Mouse (Mus musculus) erythroblast, embryonic 14.5 days (primary cell): ENCODE measurements around the gene Tm4sf5. TPM values are rescaled to one million over a fixed set of nuclear protein-coding genes. Genes with fewer than 3 reads are reported as not detected.
"Not testable (repeated sequence)": the region's sequence is repeated elsewhere in the genome, so short reads cannot be mapped to it uniquely, and the experiment has no call there.

ENCODE experiments used
- H3K27me3 ChIP-seq: 2 replicates; pipeline ENCODE4 v1.6.1; 2012; ENCODE audit warnings: inconsistent platforms; ENCODE audit not compliant: control insufficient read depth
- H3K36me3 ChIP-seq: 2 replicates; pipeline ENCODE4 v1.6.1; 2012; ENCODE audit warnings: mild to moderate bottlenecking, inconsistent platforms; ENCODE audit not compliant: control insufficient read depth
- H3K4me1 ChIP-seq: 2 replicates; pipeline ENCODE4 v1.6.1; 2012; ENCODE audit warnings: inconsistent platforms; ENCODE audit not compliant: control insufficient read depth
- H3K4me3 ChIP-seq: replicated peaks from 2 replicates; pipeline ENCODE3; 2012; ENCODE audit warnings: moderate library complexity, mild to moderate bottlenecking, inconsistent platforms
- H3K9me3 ChIP-seq: 2 replicates; pipeline ENCODE4 v1.6.1; 2012; ENCODE audit warnings: low read length, inconsistent platforms, mixed read lengths; ENCODE audit not compliant: control insufficient read depth
- GATA1 ChIP-seq: IDR thresholded peaks from 2 replicates; pipeline ENCODE4 v1.6.1; 2012; ENCODE audit warnings: low read length, inconsistent platforms, mixed read lengths
- TAL1 ChIP-seq: IDR thresholded peaks from 3 replicates; pipeline ENCODE4 v1.6.1; 2012; ENCODE audit warnings: low read length, inconsistent platforms, mixed read lengths
- polyA plus RNA-seq: library from polyadenylated mRNA; stranded (reverse); fragments of >175 nt; gene quantifications from 2 replicates; pipeline ENCODE4 v1.2.3, GENCODE M21; 2012

Tm4sf5 gene
- polyA plus RNA-seq, 1 experiment = not detected

DNA sequence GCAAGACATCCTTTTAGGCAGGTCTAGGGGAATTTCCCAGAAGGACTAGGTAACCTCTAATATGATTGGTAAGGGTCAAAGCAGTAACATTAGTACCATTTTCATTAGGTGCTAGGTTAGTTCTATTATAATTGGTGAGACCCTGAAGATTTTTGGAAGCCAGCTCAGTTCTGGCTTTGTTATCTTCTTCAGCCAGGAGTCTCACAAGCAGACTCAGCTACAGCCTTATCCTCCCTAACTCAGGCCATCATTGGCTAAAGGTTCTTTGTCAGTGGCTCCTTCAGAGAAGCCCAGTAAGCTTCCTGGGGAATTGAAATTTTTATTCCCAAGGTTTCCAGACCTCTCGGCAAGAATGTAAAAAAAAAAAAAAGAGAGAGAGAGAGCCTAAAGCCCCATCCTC is 13.4 kb downstream of the Tm4sf5 start:
- TF ChIP-seq TAL1 = no peak
- no peak for TF ChIP-seq GATA1
- Histone ChIP-seq H3K4me3 (no peak overlapping the region), H3K36me3 (no peaks in the 10 kb centered on the region), H3K4me1 (peaks cover 35% of the 10 kb centered on the region), H3K9me3 (no peaks in the 10 kb centered on the region), H3K27me3 (peaks cover 20% of the 10 kb centered on the region)

- Histone ChIP-seq H3K9me3 (no peaks in the 10 kb centered on the region), H3K4me3 (peak within 1 kb of the TSS; percentile 43), H3K4me1 (peaks cover 35% of the 10 kb centered on the region), H3K27me3 (peaks cover 20% of the 10 kb centered on the region), H3K36me3 (no peaks in the 10 kb centered on the region)
- TF ChIP-seq TAL1 (no peak), GATA1 (no peak)
Observed at GRCm38 (mm10) chr11:70518923-70519322, 13.9 kb downstream of the Tm4sf5 start, which contains the start of gene Gltpd2. TSS of gene Gltpd2 (plus strand) at chr11:70519196.

DNA sequence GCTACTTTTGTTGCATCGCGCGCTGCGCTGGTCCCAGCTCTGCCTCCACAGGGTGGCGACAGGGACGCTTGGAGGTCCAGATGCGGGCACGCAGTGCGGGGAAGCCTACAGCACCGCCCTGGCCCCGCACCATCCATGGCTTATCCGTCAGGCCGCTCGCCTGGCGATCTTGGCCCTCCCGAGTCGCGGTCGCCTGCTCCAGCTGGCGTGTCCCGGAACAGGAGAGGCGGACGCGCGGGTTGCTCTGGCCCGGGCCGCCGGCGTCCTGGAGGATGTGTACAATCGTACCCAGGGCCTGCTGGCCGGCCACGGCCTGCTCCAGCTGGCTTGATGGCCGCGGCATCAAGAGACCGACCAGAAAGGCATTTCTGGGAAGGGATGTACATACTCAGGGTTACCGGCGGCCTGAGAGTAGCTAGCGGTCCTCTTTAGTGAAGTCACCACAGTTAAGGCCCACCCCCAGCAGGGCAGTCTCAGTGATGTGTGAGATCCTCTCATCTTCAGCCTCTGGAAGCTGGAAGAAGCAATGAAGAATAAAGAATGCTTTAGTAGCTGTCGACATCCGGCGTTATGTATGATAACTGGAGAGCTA is 15.2 kb downstream of the Tm4sf5 start:
- H3K4me1 ChIP-seq = peaks cover 39% of the 10 kb centered on the region
- H3K27me3 ChIP-seq = peaks cover 18% of the 10 kb centered on the region
- H3K4me3 ChIP-seq = peak overlapping the region; percentile 43
- no peaks in the 10 kb centered on the region for H3K36me3 ChIP-seq
- TF ChIP-seq TAL1 (no peak), GATA1 (no peak)
- no peaks in the 10 kb centered on the region for H3K9me3 ChIP-seq

DNA sequence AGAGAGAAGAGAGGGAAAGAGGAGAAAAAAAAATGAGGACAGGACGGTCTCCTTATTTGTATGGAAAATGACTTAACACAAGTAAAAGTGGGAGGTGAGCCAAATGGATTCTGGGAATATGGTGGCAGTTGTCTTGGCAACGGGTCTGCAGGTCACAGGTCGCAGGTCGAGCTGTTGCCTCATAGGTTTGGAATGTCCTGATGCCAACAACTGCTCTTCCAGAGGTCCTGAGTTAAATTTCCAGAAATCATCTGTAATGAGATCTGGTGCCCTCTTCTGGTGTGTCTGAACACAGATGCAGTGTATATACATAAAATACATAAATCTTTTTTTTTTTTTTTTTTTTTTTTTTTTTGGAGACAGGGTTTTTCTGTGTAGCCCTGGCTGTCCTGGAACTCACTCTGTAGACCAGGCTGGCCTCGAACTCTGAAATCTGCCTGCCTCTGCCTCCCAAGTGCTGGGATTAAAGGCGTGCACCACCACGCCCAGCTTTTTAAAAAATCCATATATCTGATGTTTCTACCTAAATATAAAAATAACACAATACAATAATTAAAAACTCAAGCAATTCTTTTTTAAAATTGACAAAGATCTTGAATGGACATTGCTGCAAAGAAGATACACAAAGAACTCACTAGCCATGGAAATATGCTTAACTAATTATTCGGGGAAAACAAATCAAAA is 18.4 kb downstream of the Tm4sf5 start:
- peaks cover 45% of the 10 kb centered on the region for H3K4me1 ChIP-seq
- H3K27me3 ChIP-seq = peaks cover 18% of the 10 kb centered on the region
- not testable (repeated sequence) for H3K4me3 ChIP-seq, H3K9me3 ChIP-seq
- peaks cover 26% of the 10 kb centered on the region for H3K36me3 ChIP-seq

DNA sequence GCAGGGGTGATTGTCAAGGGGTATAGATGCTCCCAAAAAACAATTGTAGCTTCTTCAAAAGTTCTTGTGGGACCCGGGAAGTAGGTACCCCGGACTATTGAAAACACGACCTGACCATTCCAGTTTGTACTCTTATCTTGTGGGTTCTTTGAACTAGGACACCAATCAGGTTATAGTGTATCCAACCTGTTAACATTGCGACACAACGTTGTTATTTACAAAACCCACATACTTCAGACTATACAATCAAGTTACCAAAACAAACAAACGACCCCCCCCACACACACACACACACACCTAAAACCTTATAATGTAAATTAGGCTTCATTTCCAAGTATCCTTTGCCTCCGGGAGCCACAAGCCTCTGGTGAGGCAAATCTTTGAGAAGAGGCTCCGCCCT is 19.7 kb downstream of the Tm4sf5 start:
- H3K9me3 ChIP-seq = no peaks in the 10 kb centered on the region
- peaks cover 32% of the 10 kb centered on the region for H3K4me1 ChIP-seq
- H3K36me3 ChIP-seq = peaks cover 35% of the 10 kb centered on the region
- peak overlapping the region; percentile 69 for H3K4me3 ChIP-seq
- H3K27me3 ChIP-seq = peaks cover 13% of the 10 kb centered on the region
- TF ChIP-seq GATA1 (no peak), TAL1 (no peak)

- TF ChIP-seq GATA1 (no peak), TAL1 (no peak)
- peaks cover 27% of the 10 kb centered on the region for H3K4me1 ChIP-seq
- H3K27me3 ChIP-seq = peaks cover 9% of the 10 kb centered on the region
- peaks cover 35% of the 10 kb centered on the region for H3K36me3 ChIP-seq
- peak within 1 kb of the TSS; percentile 69 for H3K4me3 ChIP-seq
- H3K9me3 ChIP-seq = no peaks in the 10 kb centered on the region
Observed at GRCm38 (mm10) chr11:70525184-70525678, 20.2 kb downstream of the Tm4sf5 start, which contains the start of gene Psmb6. TSS of gene Psmb6 (plus strand) at chr11:70525367.

- Histone ChIP-seq H3K36me3 (peaks cover 35% of the 10 kb centered on the region), H3K9me3 (no peaks in the 10 kb centered on the region), H3K4me1 (peaks cover 22% of the 10 kb centered on the region), H3K27me3 (peaks cover 4% of the 10 kb centered on the region), H3K4me3 (peak overlapping the region; percentile 69)
- TF ChIP-seq TAL1 (no peak), GATA1 (no peak)
Observed at GRCm38 (mm10) chr11:70525726-70526125, 20.7 kb downstream of the Tm4sf5 start.

GRCm38 (mm10) chr11:70526211-70526610 is 21.2 kb downstream of the Tm4sf5 start:
- Histone ChIP-seq H3K36me3 (peaks cover 35% of the 10 kb centered on the region), H3K4me1 (peaks cover 21% of the 10 kb centered on the region), H3K27me3 (peaks cover 2% of the 10 kb centered on the region; the same call in 1 of the 2 replicates), H3K4me3 (peak overlapping the region; percentile 69), H3K9me3 (no peaks in the 10 kb centered on the region)
- TF ChIP-seq GATA1 (no peak), TAL1 (no peak)

- no peaks in the 10 kb centered on the region for H3K9me3 ChIP-seq
- H3K4me1 ChIP-seq = peaks cover 21% of the 10 kb centered on the region
- H3K4me3 ChIP-seq = no peak overlapping the region
- TF ChIP-seq TAL1 (no peak), GATA1 (no peak)
- H3K36me3 ChIP-seq = peaks cover 35% of the 10 kb centered on the region
- H3K27me3 ChIP-seq = no peaks in the 10 kb centered on the region
Observed at GRCm38 (mm10) chr11:70528610-70529009, 23.6 kb downstream of the Tm4sf5 start.

GRCm38 (mm10) chr11:70531065-70531464 is 26.0 kb downstream of the Tm4sf5 start:
- Histone ChIP-seq H3K4me1 (peaks cover 11% of the 10 kb centered on the region), H3K36me3 (peaks cover 33% of the 10 kb centered on the region)
- H3K4me3 ChIP-seq, H3K27me3 ChIP-seq, H3K9me3 ChIP-seq: not testable (repeated sequence)
